Mouse (Mus musculus): ENCODE measurements around the gene Rims4.

Rims4 gene

DNA sequence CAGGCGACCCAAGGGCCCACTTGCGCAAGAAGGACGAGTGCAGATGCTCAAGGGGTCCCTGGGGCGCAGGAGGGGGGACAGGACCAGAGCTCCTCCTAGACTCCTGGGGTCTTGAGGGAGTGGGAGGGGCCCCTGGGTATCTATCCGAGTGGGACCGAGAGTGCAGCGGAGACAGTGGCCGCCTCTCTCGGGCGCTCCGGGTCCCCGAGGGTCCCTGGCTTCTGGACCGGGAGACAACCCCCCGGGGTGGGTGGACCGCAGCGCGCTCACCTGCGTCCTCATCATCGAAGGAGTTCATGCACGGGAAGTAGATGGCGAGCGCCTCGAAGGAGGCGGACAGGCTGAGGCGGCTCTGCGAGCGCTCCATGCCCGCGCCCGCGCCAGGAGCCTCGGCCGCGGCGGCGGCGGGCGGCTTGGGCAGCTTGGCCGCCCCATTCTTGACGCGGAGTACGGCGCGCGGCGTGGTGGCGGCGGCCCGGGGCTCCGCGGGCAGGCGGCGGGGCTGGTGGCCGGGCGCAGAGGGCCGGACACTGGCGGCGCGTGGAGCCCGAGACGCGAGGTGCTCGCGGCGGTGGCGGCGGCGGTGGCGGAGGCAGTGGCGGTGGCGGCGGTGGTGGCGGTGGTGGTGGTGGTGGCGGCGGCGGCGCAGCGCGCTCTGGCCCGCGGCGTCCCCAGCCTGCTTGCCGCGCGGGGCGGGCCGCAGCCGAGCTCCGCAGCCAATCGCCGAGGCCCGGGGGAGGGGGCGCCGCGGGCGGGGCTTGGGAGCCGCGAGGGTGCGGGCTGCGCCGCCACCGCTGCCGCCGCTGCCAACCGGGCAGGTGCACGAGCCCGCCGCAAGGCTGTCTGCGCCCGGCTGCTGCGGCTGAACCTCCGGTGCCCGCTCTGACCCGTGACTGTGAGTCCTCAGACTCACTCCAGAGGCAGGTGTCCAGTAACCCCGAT, at the start of gene Rims4:
TSS of gene Rims4 (minus strand) at position 367 of the 942 bp plus-strand sequence.
- in situ Hi-C loops (cut with MboI, MseI) = no loop called here

DNA sequence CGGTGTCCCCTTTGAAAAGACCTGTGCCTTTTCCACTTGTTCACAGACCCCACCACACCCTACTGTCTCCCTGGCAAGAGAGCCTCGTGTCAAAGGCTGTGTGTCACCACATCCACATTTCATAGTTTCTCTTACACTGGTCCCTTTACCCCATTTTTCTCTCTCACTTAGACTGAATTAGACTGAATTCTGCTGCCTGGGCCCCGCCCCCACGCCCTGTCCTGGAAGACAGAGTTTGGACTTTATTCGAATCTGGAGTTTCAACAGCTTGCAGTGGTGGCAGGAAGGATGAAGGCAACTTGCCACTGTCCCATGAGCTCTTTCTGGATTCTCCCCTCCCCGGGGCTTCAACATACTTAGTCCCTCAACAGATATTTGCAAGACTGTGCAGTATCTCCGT, 47.2 kb upstream of the Rims4 start:
- in situ Hi-C loops (cut with MboI, MseI) = loop anchor here in 1 of 2 experiments (5.0 kb wide), 1 partner anchor 93 kb away; no protein-coding TSS in a partner anchor

DNA sequence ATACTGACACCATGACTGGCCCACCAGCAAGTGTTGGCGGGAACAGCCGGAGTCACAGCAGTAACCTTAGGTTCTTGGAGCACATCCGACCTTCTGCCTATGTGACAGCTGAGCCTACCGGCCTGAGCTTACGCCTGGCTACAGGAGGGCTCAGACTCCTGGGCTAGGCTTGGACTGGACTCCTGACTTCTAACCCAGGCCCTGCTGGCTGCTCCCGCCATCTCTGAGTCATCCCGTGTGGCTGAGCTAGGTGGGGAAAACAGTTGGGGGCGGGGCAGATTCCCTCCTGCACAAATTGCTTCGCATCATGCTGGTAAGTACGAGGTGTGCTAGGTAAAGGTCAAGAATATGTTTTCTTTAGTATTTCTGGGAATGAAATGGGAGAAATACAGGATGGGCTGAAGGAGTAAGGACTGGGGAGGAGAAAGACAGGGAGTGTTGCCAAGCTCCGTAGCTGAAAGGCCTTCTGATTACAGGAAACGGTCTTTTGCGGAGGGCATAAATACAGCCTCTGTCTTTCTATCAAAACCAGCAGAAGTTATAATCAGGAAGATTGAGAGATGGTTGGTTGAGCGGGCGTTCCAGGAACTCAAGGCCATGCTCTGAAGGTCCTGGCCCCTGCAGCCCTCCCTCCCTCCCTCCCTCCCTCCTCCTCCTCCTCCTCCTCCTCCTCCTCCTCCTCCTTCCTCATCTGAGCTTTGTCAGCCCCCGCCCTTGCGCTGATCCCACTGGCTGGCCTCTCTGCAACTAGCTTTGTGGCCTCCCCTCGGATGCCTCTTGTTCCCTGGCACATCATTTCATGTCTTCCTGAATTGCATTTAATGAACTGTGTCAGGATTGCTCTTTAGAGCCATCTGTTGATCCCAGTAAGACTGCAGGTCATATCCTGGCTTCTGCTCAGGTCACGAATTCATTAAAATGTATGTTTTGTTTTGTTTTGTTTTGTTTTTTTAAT, 46.4 kb upstream of the Rims4 start:
- in situ Hi-C loops (cut with MboI, MseI) = loop anchor here in 1 of 2 experiments (5.0 kb wide), 1 partner anchor 93 kb away; no protein-coding TSS in a partner anchor

GRCm38 (mm10) chr2:163953622-163954310, 35.3 kb upstream of the Rims4 start:
- in situ Hi-C loops (cut with MboI, MseI) = loop anchor here in 1 of 2 experiments (5.0 kb wide), 1 partner anchor 91 kb away; no protein-coding TSS in a partner anchor

DNA sequence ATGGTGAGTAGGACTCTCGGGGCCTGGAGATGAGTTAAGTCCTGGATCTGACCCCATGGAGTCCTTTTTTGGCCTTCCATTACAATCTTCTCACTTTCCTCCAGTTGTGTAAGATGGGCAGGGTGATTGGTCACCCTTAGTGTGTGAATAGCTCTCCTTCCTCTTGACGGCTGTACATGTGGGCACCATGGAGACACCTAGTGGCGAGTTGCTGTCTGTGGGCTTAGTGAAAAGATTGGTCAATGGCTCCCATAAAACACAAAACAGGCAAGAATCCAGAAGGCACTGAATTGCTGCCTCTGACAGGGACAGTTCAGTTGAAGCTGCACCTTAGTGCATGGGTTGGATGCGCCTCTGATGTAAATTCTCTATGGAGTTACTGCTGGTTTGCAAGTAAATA, 33.3 kb upstream of the Rims4 start:
- in situ Hi-C loops (cut with MboI, MseI) = loop anchor here in 1 of 2 experiments (5.0 kb wide), 1 partner anchor 89 kb away; no protein-coding TSS in a partner anchor

DNA sequence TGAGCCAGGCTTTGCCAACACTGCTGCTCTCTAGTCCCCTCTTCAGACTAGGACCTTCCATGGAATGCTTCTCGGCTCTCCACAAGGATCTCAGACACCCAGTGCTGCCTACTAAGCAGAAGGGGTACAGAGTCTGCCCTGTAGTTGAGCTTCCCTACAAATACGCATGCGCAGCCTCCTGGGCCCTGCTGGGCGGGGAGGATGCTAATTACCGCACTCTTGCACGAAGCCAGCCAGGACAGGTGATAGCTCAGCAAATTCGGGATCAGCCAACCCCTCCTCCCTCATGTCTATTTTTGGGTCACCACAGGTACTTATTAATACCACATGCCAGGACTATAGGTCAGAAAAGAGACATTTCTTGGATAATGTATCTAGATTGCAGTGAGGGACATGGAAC, 29.5 kb upstream of the Rims4 start:
- in situ Hi-C loops (cut with MboI, MseI) = loop anchor here in 1 of 2 experiments (25.0 kb wide), 1 partner anchor 1214 kb away; no protein-coding TSS in a partner anchor

DNA sequence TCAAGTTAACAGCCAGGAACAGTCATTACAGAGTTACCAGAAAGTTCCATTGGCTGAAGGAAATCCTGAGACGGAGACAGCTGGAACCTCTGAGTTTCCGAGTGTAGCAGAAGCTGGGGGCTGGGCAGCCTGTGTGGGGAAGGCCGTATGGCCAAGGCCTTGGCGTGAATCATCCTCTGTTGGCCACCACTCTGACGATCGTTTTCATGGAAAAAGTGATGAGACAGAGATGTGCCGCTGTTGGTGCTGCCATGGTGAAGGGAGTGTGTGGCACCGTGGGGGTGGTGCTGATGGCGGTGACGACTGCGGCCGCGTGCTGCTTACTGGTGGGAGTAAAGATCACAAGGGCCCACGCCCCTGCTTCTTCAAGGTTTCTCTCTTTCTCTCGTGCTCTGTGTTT, 27.7 kb upstream of the Rims4 start:
- in situ Hi-C loops (cut with MboI, MseI) = loop anchor here in 1 of 2 experiments (25.0 kb wide), 1 partner anchor 1216 kb away; no protein-coding TSS in a partner anchor

DNA sequence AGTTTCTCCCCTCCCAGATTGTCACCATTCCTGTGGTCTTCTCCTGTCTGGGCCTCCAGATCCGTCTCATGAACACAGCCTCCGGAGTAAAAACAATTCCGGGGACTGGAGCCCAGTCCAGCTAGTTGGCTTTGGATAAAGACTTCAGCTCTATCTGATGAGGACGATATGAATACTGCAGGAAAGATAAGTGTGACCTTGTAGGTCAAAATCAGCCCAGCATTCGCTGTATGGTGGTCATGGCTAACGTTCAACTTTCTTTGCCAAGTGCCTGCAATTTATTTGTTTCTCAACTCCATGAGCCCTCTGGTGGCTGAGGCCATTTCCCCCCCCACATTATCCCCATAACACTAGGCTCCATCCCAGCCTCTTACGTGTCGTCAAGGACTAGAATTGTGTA, 26.0 kb upstream of the Rims4 start:
- in situ Hi-C loops (cut with MboI, MseI) = loop anchor here in 1 of 2 experiments (25.0 kb wide), 1 partner anchor 1218 kb away; no protein-coding TSS in a partner anchor

- in situ Hi-C loops (cut with MboI, MseI) = loop anchor here in 1 of 2 experiments (25.0 kb wide), 1 partner anchor 1219 kb away; no protein-coding TSS in a partner anchor
Observed at GRCm38 (mm10) chr2:163943056-163943455, 24.6 kb upstream of the Rims4 start.

- in situ Hi-C loops (cut with MboI, MseI) = loop anchor here in 1 of 2 experiments (25.0 kb wide), 1 partner anchor 1223 kb away; no protein-coding TSS in a partner anchor
Observed at GRCm38 (mm10) chr2:163939522-163939921, 21.0 kb upstream of the Rims4 start.

DNA sequence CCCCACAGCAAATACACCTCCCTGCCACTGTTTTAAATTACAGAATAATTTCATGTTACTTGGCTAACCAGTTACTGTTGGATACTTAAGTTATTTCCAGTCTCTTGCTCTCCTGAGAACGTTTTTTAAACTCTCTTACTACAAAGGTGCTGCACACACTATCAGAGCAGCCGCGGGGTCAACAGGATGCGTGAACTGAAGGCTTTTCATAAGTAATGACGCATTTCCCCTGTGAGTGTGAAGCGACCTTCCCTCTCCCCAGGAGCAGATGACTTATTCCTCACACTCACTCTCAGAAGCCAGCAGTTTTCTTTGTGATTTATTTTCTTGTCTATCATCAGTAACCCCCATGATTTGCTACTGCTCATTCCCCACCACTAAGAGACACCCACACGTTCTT, 13.7 kb upstream of the Rims4 start:
- in situ Hi-C loops (cut with MboI, MseI) = loop anchor here in 1 of 2 experiments (25.0 kb wide), 1 partner anchor 1230 kb away; no protein-coding TSS in a partner anchor

- in situ Hi-C loops (cut with MboI, MseI) = loop anchor here in 1 of 2 experiments (25.0 kb wide), 1 partner anchor 1234 kb away; no protein-coding TSS in a partner anchor
Observed at GRCm38 (mm10) chr2:163928464-163929200, 10.1 kb upstream of the Rims4 start.

- in situ Hi-C loops (cut with MboI, MseI) = loop anchor here in 1 of 2 experiments (25.0 kb wide), 1 partner anchor 1237 kb away; no protein-coding TSS in a partner anchor
Observed at GRCm38 (mm10) chr2:163925044-163925443, 6.6 kb upstream of the Rims4 start.

DNA sequence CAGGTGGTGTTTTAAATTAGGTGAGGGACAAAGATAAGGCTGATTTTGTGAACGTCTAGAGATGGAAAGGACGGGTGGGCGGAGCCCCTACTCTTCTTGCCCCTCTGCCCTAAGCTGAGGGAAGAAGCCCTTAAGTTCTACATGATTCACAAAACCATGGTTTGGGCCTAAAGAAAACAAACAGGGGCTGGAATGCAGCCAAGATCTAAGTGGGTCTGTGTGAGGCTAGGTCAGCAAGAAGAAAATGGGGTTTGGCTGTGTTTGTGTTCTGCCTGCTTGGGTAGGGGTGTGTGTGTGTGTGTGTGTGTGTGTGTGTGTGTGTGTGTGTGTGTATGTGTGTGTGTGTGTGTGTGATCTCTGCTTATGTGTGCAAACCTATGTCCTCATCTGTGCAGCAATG, 6.0 kb upstream of the Rims4 start:
- in situ Hi-C loops (cut with MboI, MseI) = no loop called here

DNA sequence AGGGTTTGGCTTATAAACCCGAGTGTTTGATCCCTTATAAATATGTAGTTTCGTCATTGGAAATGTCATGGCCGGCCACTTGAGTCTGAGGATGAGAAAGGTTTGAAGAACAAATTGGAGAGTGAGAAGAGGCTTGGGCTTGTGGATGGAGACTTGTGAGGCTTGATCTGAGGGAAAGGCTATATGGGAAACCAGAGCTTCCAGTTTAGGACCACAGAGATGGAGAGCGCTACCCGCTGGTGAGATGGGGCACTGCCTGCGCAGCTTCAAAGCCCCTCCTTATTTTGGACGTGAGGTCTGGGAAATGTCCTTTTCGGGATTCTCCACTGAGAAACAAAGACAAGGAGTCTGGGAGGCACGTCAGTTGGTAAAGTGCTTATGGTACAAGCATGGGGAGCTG, 4.6 kb upstream of the Rims4 start:
- in situ Hi-C loops (cut with MboI, MseI) = no loop called here

GRCm38 (mm10) chr2:163919581-163919980, 1.1 kb upstream of the Rims4 start:
- in situ Hi-C loops (cut with MboI, MseI) = no loop called here

GRCm38 (mm10) chr2:163916703-163917102, 1.8 kb downstream of the Rims4 start:
- in situ Hi-C loops (cut with MboI, MseI) = no loop called here

- in situ Hi-C loops (cut with MboI, MseI) = no loop called here
Observed at GRCm38 (mm10) chr2:163915294-163915791, 3.1 kb downstream of the Rims4 start.

GRCm38 (mm10) chr2:163914107-163914506, 4.4 kb downstream of the Rims4 start:
- in situ Hi-C loops (cut with MboI, MseI) = no loop called here
